Mouse (Mus musculus): ENCODE measurements at regions not wholly inside any gene's neighbourhood (a gene's known extent, or its start where the extent isn't known, plus 50 kb on each side); places are given as distances from the start of the nearest gene placed in this dataset.

- TF ChIP-seq CTCF (conservative IDR thresholded peaks at IDR 0.05; ENCODE audit: low read length) (no peak), NANOG (IDR thresholded peaks at IDR 0.05; ENCODE audit: borderline replicate concordance, low read length) (no peak), POU5F1 (IDR thresholded peaks at IDR 0.05; ENCODE audit: borderline replicate concordance, low read length) (no peak)
Observed at GRCm38 (mm10) chr6:126365495-126365894, 169.7 kb downstream of the Kcna5 start.

Measured in E14TG2a.4 (cell line).